Mouse (Mus musculus): Measurements from ENCODE around the gene 9130213A22Rik. TPM values are rescaled to one million over a fixed set of nuclear protein-coding genes. Genes with fewer than 3 reads are reported as not detected.

The 9130213A22Rik gene
- total and polyA plus RNA-seq, 2 experiments from 2014 or later: 0.62 to 0.69 TPM

DNA sequence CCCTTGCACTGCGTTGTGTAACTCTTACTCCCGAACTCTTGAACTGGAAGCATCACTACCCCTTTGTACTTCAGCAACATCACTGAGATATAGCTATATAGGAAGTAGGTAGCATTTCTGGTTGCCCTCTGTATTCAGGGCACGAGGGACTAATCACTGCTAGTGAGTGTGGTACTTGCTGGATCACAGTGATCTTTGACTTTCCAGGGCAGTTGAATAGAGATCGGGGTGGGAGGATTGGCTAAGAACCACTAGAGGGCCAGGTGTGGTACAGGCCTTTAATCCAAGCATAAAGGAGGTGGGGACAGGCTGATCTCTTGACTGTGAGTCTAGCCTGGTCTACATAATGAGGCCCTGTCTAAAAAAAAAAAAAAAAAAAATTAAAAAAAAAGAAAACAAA, 29.5 kb downstream of the 9130213A22Rik start:
- no peak overlapping the region for H3K4me2 ChIP-seq (ENCODE audit: low read depth)
- no peaks in the 10 kb centered on the region for H3K9me3 ChIP-seq (ENCODE audit: low read length)
- WGBS: 87% methylated on average over 4 of the region's 4 CpGs
- H3K4me3 ChIP-seq (ENCODE audit: low read depth, low read length): no peak overlapping the region
- no peak for TF ChIP-seq CTCF (IDR thresholded peaks at IDR 0.05; ENCODE audit: low read depth)
- DNase-seq: no peak
- H3K4me1 ChIP-seq (ENCODE audit: insufficient read depth): peaks cover 34% of the 10 kb centered on the region
- no peak overlapping the region for H3K9ac ChIP-seq
- no peak for ATAC-seq
- H3K27me3 ChIP-seq (ENCODE audit: insufficient read depth, low read length): no peaks in the 10 kb centered on the region
- H3K27ac ChIP-seq (ENCODE audit: low read depth, low read length): 0 out of 2 replicates have a peak overlapping the region, but pooled peaks have one; percentile 2
- peaks cover 19% of the 10 kb centered on the region for H3K36me3 ChIP-seq (ENCODE audit: insufficient read depth)

DNA sequence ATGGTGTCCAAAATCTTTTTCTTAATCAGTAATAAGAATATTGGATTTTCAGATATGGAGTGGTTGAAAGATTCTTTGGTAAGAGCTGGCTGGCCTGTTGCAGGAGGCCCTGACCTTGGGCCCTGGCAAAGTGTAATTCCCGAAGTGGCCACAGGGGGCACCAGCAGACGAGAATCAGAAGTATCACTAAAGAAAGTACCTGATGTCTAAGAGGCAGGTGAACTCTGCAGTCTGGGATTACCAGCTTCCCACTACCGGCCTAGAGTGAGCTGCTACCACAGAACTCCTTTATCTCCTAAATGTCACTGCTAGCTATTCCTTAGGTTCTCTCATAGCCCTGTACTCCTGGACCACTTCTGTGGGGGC, 30.0 kb downstream of the 9130213A22Rik start:
- Histone ChIP-seq H3K36me3 (ENCODE audit: insufficient read depth) (peaks cover 19% of the 10 kb centered on the region), H3K4me3 (ENCODE audit: low read depth, low read length) (no peak overlapping the region), H3K27ac (ENCODE audit: low read depth, low read length) (0 out of 2 replicates have a peak overlapping the region, but pooled peaks have one; percentile 2), H3K9me3 (ENCODE audit: low read length) (no peaks in the 10 kb centered on the region), H3K4me1 (ENCODE audit: insufficient read depth) (peaks cover 29% of the 10 kb centered on the region), H3K27me3 (ENCODE audit: insufficient read depth, low read length) (no peaks in the 10 kb centered on the region), H3K9ac (no peak overlapping the region), H3K4me2 (ENCODE audit: low read depth) (no peak overlapping the region)
- TF ChIP-seq CTCF (IDR thresholded peaks at IDR 0.05; ENCODE audit: low read depth): peak; percentile 81
- 5% methylated on average over 3 of the region's 3 CpGs for WGBS
- DNase-seq (peak; percentile 71), ATAC-seq (no peak)

DNA sequence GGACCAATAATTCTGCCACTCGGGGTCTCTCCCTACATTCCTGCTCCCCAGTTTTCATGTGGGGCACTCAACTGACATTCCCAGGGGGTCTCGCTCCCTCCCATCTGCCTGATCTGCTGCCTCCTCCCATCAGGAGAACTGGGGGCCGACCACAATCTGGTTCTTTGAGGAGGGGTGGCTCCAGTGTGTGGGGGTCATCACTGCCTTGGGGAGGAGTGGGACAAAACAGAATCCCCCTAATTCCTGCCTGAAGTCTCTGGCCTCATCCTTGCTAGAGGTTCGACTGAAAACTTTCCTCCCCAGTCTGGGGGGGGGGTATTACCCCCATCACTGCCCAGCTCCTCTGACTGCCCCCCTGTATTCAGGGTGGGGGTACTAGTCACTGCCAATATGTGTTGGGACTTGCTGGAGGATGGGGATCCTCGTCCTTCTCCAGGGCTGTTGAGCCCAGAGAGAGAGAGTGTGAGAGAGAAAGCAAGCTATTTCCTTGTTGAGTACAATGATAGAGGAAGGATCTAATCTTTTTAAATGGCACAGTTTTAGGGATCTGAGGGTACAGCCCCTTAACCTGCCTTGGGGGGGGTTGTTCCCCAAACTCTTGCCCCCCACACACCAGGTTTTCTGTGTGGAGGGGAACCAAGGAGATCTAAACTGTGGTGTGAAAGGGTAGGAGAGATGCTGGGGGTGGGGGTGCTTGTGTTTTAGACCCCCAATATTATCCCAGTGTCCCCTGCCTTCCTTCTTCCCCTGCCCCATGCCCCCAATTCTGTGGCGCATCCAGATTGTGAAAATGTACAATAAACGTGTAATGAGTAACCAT, 30.6 kb downstream of the 9130213A22Rik start:
- ATAC-seq (no peak), DNase-seq (no peak)
- Histone ChIP-seq H3K4me1 (ENCODE audit: insufficient read depth) (peaks cover 25% of the 10 kb centered on the region), H3K9me3 (ENCODE audit: low read length) (no peaks in the 10 kb centered on the region), H3K27ac (ENCODE audit: low read depth, low read length) (no peak overlapping the region), H3K4me2 (ENCODE audit: low read depth) (no peak overlapping the region), H3K36me3 (ENCODE audit: insufficient read depth) (peaks cover 19% of the 10 kb centered on the region), H3K4me3 (ENCODE audit: low read depth, low read length) (no peak overlapping the region), H3K27me3 (ENCODE audit: insufficient read depth, low read length) (no peaks in the 10 kb centered on the region), H3K9ac (no peak overlapping the region)
- TF ChIP-seq CTCF (IDR thresholded peaks at IDR 0.05; ENCODE audit: low read depth): no peak
- 63% methylated on average over 7 of the region's 7 CpGs for WGBS

DNA sequence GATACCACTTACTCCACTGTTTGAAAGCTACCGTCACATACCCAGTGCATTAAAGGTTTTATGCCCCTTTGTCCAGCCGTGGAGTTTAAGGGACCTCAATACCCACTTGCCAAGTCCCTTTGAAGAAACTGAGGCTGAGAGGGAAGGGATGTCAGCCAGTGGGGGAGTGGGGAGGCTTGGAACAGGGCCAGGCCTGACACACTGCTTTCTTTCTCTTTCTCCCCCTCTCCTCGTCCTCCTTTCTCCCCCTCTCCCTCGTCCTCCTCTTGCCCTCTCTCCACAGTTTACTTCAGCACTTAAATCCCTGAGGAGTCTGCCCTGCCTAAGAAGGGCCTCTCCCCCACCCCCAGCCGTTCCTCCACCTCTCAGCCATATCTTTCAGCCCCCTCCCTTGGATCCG, 32.0 kb downstream of the 9130213A22Rik start:
- 47% methylated on average over 6 of the region's 6 CpGs for WGBS
- Histone ChIP-seq H3K4me2 (ENCODE audit: low read depth) (peak overlapping the region; percentile 91), H3K36me3 (ENCODE audit: insufficient read depth) (peaks cover 19% of the 10 kb centered on the region), H3K27ac (ENCODE audit: low read depth, low read length) (peak overlapping the region; percentile 97; the same call in 1 of the 2 replicates), H3K4me1 (ENCODE audit: insufficient read depth) (peaks cover 18% of the 10 kb centered on the region), H3K27me3 (ENCODE audit: insufficient read depth, low read length) (no peaks in the 10 kb centered on the region), H3K9me3 (ENCODE audit: low read length) (no peaks in the 10 kb centered on the region), H3K9ac (peak overlapping the region; percentile 100), H3K4me3 (ENCODE audit: low read depth, low read length) (no peak overlapping the region)
- ATAC-seq (no peak), DNase-seq (no peak)
- no peak for TF ChIP-seq CTCF (IDR thresholded peaks at IDR 0.05; ENCODE audit: low read depth)

DNA sequence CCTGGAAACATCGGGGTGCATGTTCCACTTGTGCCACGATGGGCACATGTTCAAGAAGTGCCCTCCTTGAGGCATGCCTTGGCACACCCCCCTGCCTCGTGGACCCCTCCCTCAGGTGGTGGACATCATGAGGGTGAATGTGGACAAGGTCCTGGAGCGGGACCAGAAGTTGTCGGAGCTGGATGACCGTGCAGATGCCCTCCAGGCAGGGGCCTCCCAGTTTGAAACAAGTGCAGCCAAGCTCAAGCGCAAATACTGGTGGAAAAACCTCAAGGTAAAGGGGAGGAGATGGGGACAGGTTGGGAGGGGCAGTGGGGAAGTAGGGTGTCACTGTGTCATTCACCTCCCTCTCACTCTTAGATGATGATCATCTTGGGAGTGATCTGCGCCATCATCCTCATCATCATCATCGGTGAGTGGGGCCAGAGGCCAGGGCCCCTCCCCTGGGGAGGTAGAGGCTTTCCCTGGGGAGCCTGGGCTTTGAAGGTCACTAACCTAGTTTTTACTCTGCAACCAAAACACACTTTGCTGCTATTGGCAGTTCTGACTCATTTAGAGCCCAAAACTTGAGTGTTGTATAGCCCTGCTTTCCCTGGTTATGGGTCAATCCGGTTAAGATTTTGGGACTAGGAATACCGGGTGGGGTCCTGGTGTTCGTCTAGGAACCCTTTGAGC, 32.6 kb downstream of the 9130213A22Rik start:
- peaks cover 18% of the 10 kb centered on the region for H3K4me1 ChIP-seq (ENCODE audit: insufficient read depth)
- peaks cover 19% of the 10 kb centered on the region for H3K36me3 ChIP-seq (ENCODE audit: insufficient read depth)
- 84% methylated on average over 12 of the region's 12 CpGs for WGBS
- H3K4me2 ChIP-seq (ENCODE audit: low read depth): peak overlapping the region; percentile 91
- no peaks in the 10 kb centered on the region for H3K27me3 ChIP-seq (ENCODE audit: insufficient read depth, low read length)
- DNase-seq (no peak), ATAC-seq (no peak)
- no peak for TF ChIP-seq CTCF (IDR thresholded peaks at IDR 0.05; ENCODE audit: low read depth)
- H3K9me3 ChIP-seq (ENCODE audit: low read length): no peaks in the 10 kb centered on the region
- H3K27ac ChIP-seq (ENCODE audit: low read depth, low read length): peak overlapping the region; percentile 97
- peak overlapping the region; percentile 100 for H3K9ac ChIP-seq
- H3K4me3 ChIP-seq (ENCODE audit: low read depth, low read length): peak overlapping the region; percentile 99

DNA sequence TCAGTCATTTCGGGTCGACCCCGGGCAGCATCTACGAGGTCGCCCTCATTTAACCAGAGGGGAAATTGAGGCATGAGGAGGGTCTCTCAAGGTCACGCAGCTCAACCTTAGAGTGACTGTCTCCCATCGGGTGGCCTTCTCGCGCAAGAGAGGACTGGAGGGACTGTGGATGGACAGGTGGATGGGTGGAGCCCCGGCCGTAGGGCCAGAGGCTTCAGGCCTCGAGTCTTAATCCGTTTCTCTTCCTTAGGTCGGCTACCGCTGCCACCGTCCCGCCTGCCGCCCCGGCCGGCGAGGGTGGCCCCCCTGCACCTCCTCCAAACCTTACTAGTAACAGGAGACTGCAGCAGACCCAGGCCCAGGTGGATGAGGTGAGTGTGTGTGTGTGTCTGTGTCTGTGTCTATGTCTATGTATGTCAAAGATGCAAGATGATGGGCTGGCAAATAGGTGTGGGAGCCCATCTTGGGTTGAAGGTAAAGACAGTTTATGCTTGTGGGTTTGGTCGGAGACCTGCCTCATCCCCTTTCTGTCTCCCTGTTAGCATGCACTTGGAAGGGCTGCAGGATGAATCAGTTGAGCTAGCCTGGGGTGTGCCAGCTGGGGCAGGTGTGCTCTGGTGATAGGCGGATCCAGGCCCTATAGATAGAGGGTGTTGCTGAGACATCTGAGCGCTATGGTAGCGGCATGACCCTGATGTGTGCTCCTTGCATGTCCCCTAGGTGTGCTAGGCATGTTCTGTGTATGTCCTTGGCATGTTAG, 33.4 kb downstream of the 9130213A22Rik start:
- no peaks in the 10 kb centered on the region for H3K27me3 ChIP-seq (ENCODE audit: insufficient read depth, low read length)
- WGBS: 11% methylated on average over 25 of the region's 25 CpGs
- H3K27ac ChIP-seq (ENCODE audit: low read depth, low read length): peak overlapping the region; percentile 97
- H3K36me3 ChIP-seq (ENCODE audit: insufficient read depth): peaks cover 19% of the 10 kb centered on the region
- peak overlapping the region; percentile 100 for H3K9ac ChIP-seq
- peak overlapping the region; percentile 99 for H3K4me3 ChIP-seq (ENCODE audit: low read depth, low read length)
- peak overlapping the region; percentile 91 for H3K4me2 ChIP-seq (ENCODE audit: low read depth)
- no peaks in the 10 kb centered on the region for H3K9me3 ChIP-seq (ENCODE audit: low read length)
- DNase-seq: no peak
- TF ChIP-seq CTCF (IDR thresholded peaks at IDR 0.05; ENCODE audit: low read depth): no peak
- peak; percentile 11; the same call in 1 of the 2 replicates for ATAC-seq
- peaks cover 14% of the 10 kb centered on the region for H3K4me1 ChIP-seq (ENCODE audit: insufficient read depth)
